Mouse (Mus musculus) MEL (cell line): ENCODE results near the gene Ephb2. TPM values are rescaled to one million over a fixed set of nuclear protein-coding genes. Genes with fewer than 3 reads are reported as not detected.

Source experiments
- DNase-seq: peaks from one replicate; pipeline ENCODE4 v3.0.0; 2011; ENCODE audit warnings: low read depth, low spot score
- H3K27ac ChIP-seq: 2 replicates; pipeline ENCODE4 v1.5.1; 2012; ENCODE audit warnings: low read depth, mild to moderate bottlenecking, control low read depth, low read length, moderate library complexity; ENCODE audit not compliant: control insufficient read depth
- H3K27me3 ChIP-seq, 2 experiments: fragments of 150-350 bp in 1 of 2; sonication (generic) in 1 of 2; 2 replicates each; pipeline ENCODE4 v1.6.1; 2012; ENCODE audit warnings: low read length in 2 of 2, mild to moderate bottlenecking in 2 of 2, improper control_type of control experiment in 1 of 2, moderate library complexity in 1 of 2; ENCODE audit not compliant: insufficient read depth in 2 of 2, control insufficient read depth in 1 of 2
- H3K36me3 ChIP-seq, 2 experiments: 2 replicates each; pipeline ENCODE4 v1.6.1; 2012 to 2014; ENCODE audit warnings: low read length in 2 of 2, improper control_type of control experiment in 1 of 2, inconsistent platforms in 1 of 2, mild to moderate bottlenecking in 1 of 2; ENCODE audit not compliant: insufficient read depth in 2 of 2, control insufficient read depth in 1 of 2
- H3K4me1 ChIP-seq, 2 experiments: fragments of 150-350 bp in 1 of 2; sonication (generic) in 1 of 2; 2 replicates each; pipeline ENCODE4 v1.6.1; 2012; ENCODE audit warnings: low read length in 2 of 2, improper control_type of control experiment in 1 of 2, mild to moderate bottlenecking in 1 of 2; ENCODE audit not compliant: insufficient read depth in 2 of 2, control insufficient read depth in 1 of 2
- H3K4me3 ChIP-seq, 2 experiments: fragments of 150-350 bp in 1 of 2; sonication (generic) in 1 of 2; 2 replicates each; pipeline ENCODE4 v1.5.1; 2012; ENCODE audit warnings: low read depth in 2 of 2, low read length in 2 of 2, mild to moderate bottlenecking in 2 of 2, moderate library complexity in 2 of 2, control low read depth in 1 of 2, improper control_type of control experiment in 1 of 2; ENCODE audit not compliant: control insufficient read depth in 1 of 2, insufficient read depth in 1 of 2
- H3K79me2 ChIP-seq: 2 replicates; pipeline ENCODE4 v1.6.1; 2012; ENCODE audit warnings: mild to moderate bottlenecking, low read length, moderate library complexity; ENCODE audit not compliant: control insufficient read depth, poor library complexity, insufficient read depth
- H3K9ac ChIP-seq: 2 replicates; pipeline ENCODE4 v1.6.1; 2012; ENCODE audit warnings: low read depth, mild to moderate bottlenecking, control low read depth, low read length, moderate library complexity; ENCODE audit not compliant: control insufficient read depth, poor library complexity, severe bottlenecking
- H3K9me3 ChIP-seq: fragments of 150-350 bp; sonication (generic); replicated peaks from 2 replicates; pipeline ENCODE4 v1.6.1; 2012; ENCODE audit warnings: mild to moderate bottlenecking, low read length, improper control_type of control experiment, moderate library complexity; ENCODE audit not compliant: insufficient read depth
- BHLHE40 ChIP-seq: IDR thresholded peaks from 2 replicates; pipeline ENCODE4 v1.6.1; 2012; ENCODE audit warnings: low read depth, mild to moderate bottlenecking, inconsistent platforms, low read length, improper control_type of control experiment, borderline replicate concordance
- CHD1 ChIP-seq: IDR thresholded peaks from 2 replicates; pipeline ENCODE4 v1.6.1; 2012; ENCODE audit warnings: low read depth, mild to moderate bottlenecking, inconsistent platforms, low read length, improper control_type of control experiment
- EP300 ChIP-seq, 2 experiments: IDR thresholded peaks; 2 replicates each; pipeline ENCODE4 v1.6.1; 2011; ENCODE audit warnings: improper control_type of control experiment in 2 of 2, low read length in 2 of 2, low read depth in 1 of 2, mild to moderate bottlenecking in 1 of 2
- ETS1 ChIP-seq: IDR thresholded peaks from 2 replicates; pipeline ENCODE4 v1.6.1; 2012; ENCODE audit warnings: low read depth, mild to moderate bottlenecking, inconsistent platforms, low read length, improper control_type of control experiment, moderate library complexity
- HCFC1 ChIP-seq: IDR thresholded peaks from 2 replicates; pipeline ENCODE4 v1.6.1; 2012; ENCODE audit warnings: low read depth, mild to moderate bottlenecking, inconsistent platforms, low read length, improper control_type of control experiment, moderate library complexity
- JUND ChIP-seq: IDR thresholded peaks from 2 replicates; pipeline ENCODE4 v1.6.1; 2011; ENCODE audit warnings: low read depth, mild to moderate bottlenecking, improper control_type of control experiment, low read length
- KAT2A ChIP-seq: conservative IDR thresholded peaks from 2 replicates; pipeline ENCODE4 v1.6.1; 2012; ENCODE audit warnings: low read depth, low read length, improper control_type of control experiment, inconsistent platforms
- MAFK ChIP-seq: IDR thresholded peaks from 2 replicates; pipeline ENCODE4 v1.6.1; 2011; ENCODE audit warnings: low read depth, mild to moderate bottlenecking, low read length, improper control_type of control experiment, borderline replicate concordance
- MAZ ChIP-seq: IDR thresholded peaks from 2 replicates; pipeline ENCODE4 v1.6.1; 2012; ENCODE audit warnings: low read depth, mild to moderate bottlenecking, inconsistent platforms, low read length, improper control_type of control experiment
- MEF2A ChIP-seq: IDR thresholded peaks from 2 replicates; pipeline ENCODE4 v1.6.1; 2014; ENCODE audit warnings: low read depth, mild to moderate bottlenecking, inconsistent platforms, low read length, improper control_type of control experiment; ENCODE audit not compliant: poor library complexity, insufficient replicate concordance, severe bottlenecking; ENCODE audit errors: extremely low read depth
- MXI1 ChIP-seq: IDR thresholded peaks from 2 replicates; pipeline ENCODE4 v1.6.1; 2011; ENCODE audit warnings: mild to moderate bottlenecking, low read depth, low read length, improper control_type of control experiment
- MYB ChIP-seq: IDR thresholded peaks from 2 replicates; pipeline ENCODE4 v1.6.1; 2011; ENCODE audit warnings: mild to moderate bottlenecking, low read depth, low read length, improper control_type of control experiment
- MYC ChIP-seq: IDR thresholded peaks from 2 replicates; pipeline ENCODE4 v1.6.1; 2011; ENCODE audit warnings: low read depth, mild to moderate bottlenecking, low read length, improper control_type of control experiment, moderate library complexity
- NRF1 ChIP-seq: IDR thresholded peaks from 2 replicates; pipeline ENCODE4 v1.6.1; 2014; ENCODE audit warnings: low read depth, mild to moderate bottlenecking, inconsistent platforms, low read length, improper control_type of control experiment, moderate library complexity; ENCODE audit not compliant: poor library complexity, insufficient read depth, severe bottlenecking
- POLR2A ChIP-seq, 2 experiments: IDR thresholded peaks; 2 replicates each; pipeline ENCODE4 v1.6.1; 2011 to 2012; ENCODE audit warnings: low read length in 2 of 2, mild to moderate bottlenecking in 2 of 2, control low read depth in 1 of 2, improper control_type of control experiment in 1 of 2, low read depth in 1 of 2, moderate library complexity in 1 of 2; ENCODE audit not compliant: control insufficient read depth in 1 of 2, insufficient read depth in 1 of 2, poor library complexity in 1 of 2
- POLR2AphosphoS5 ChIP-seq: IDR thresholded peaks from 2 replicates; pipeline ENCODE4 v1.6.1; 2012; ENCODE audit warnings: low read depth, borderline replicate concordance, mild to moderate bottlenecking, inconsistent platforms, low read length, moderate library complexity, mixed read lengths
- RCOR1 ChIP-seq: IDR thresholded peaks from 2 replicates; pipeline ENCODE4 v1.6.1; 2012; ENCODE audit warnings: low read depth, mild to moderate bottlenecking, inconsistent platforms, low read length, improper control_type of control experiment
- SIN3A ChIP-seq: IDR thresholded peaks from 2 replicates; pipeline ENCODE4 v1.6.1; 2012; ENCODE audit warnings: low read length, improper control_type of control experiment, inconsistent platforms
- TBP ChIP-seq: IDR thresholded peaks from 2 replicates; pipeline ENCODE4 v1.8.0; 2011; ENCODE audit warnings: low read depth, low read length, improper control_type of control experiment
- TCF12 ChIP-seq: IDR thresholded peaks from 2 replicates; pipeline ENCODE4 v1.6.1; 2014; ENCODE audit warnings: low read depth, mild to moderate bottlenecking, inconsistent platforms, low read length, improper control_type of control experiment, moderate library complexity
- USF2 ChIP-seq, 2 experiments: IDR thresholded peaks; 2 replicates each; pipeline ENCODE4 v1.6.1; 2011 to 2012; ENCODE audit warnings: improper control_type of control experiment in 2 of 2, low read length in 2 of 2, borderline replicate concordance in 1 of 2, inconsistent platforms in 1 of 2, low read depth in 1 of 2, mild to moderate bottlenecking in 1 of 2; ENCODE audit not compliant: insufficient read depth in 1 of 2
- ZKSCAN1 ChIP-seq: IDR thresholded peaks from 2 replicates; pipeline ENCODE4 v1.6.1; 2012; ENCODE audit warnings: low read depth, mild to moderate bottlenecking, inconsistent platforms, low read length, improper control_type of control experiment, moderate library complexity
- ZNF384 ChIP-seq: IDR thresholded peaks from 2 replicates; pipeline ENCODE4 v1.6.1; 2012; ENCODE audit warnings: low read depth, mild to moderate bottlenecking, inconsistent platforms, low read length, improper control_type of control experiment
- polyA plus RNA-seq, 2 experiments: library from polyadenylated mRNA; stranded (reverse) in 1 of 2; unstranded in 1 of 2; fragments of >175 nt in 1 of 2; fragments of >200 nt in 1 of 2; gene quantifications; 2 replicates each; pipeline versions ENCODE4 v1.2.1 to v1.2.4; 2012; ENCODE audit warnings: low replicate concordance in 2 of 2, low read depth in 1 of 2; ENCODE audit not compliant: insufficient read length in 2 of 2, insufficient read depth in 1 of 2, missing spikeins in 1 of 2
- total RNA-seq: library from RNA; depleted of rRNA; stranded (reverse); fragments of 300-350 nt; gene quantifications from 2 replicates; pipeline ENCODE4 v1.2.3, GENCODE M21; 2012

The Ephb2 gene
- total and polyA plus RNA-seq, 3 experiments: 1.9 to 4.1 TPM; not detected in 1

DNA sequence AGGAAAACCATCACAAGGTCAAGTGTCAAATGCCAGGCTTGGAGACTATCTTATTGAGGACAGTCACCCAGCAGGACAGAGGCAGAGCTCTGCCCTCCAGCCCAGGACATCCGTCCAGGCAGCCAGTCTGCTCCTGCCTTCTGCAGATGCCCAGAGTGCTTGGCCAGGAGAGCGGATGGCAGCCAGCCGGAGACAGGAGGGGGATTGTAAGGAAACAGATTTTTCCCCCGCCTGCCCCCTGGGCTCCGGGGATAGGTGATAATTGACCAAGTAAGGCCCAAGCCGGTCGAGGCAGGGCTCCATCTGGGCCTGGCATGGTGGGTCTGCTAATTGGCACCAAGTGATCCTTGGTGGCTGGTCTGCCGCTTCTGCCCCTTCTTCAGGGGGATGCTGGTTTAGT is 133.3 kb downstream of the Ephb2 start:
- no peak for TF ChIP-seq ZKSCAN1
- no peak for TF ChIP-seq MAFK
- no peak for TF ChIP-seq KAT2A
- TF ChIP-seq HCFC1: no peak
- TF ChIP-seq RCOR1: no peak
- TF ChIP-seq MYB: no peak
- TF ChIP-seq TBP: no peak
- no peak for TF ChIP-seq SIN3A
- no peak for TF ChIP-seq ZNF384
- TF ChIP-seq MYC: no peak
- no peak for TF ChIP-seq POLR2A (IDR thresholded peaks at IDR 0.05; ENCODE audit: control insufficient read depth in 1 of 2, insufficient read depth in 1 of 2, low read depth in 1 of 2, low read length in 2 of 2, poor library complexity in 1 of 2)
- no peak for TF ChIP-seq EP300 (IDR thresholded peaks at IDR 0.05; ENCODE audit: low read depth in 1 of 2, low read length in 2 of 2)
- TF ChIP-seq MEF2A: no peak
- TF ChIP-seq, all 39 proteins: peak for 0
- no peaks in the 10 kb centered on the region for H3K36me3 ChIP-seq
- no peaks in the 10 kb centered on the region for H3K9me3 ChIP-seq
- H3K9ac ChIP-seq: no peak overlapping the region
- H3K4me3 ChIP-seq: no peak overlapping the region
- no peak overlapping the region for H3K27ac ChIP-seq
- H3K4me1 ChIP-seq: no peaks in the 10 kb centered on the region
- no peaks in the 10 kb centered on the region; a peak in 2 of 4 replicates for H3K27me3 ChIP-seq
- no peak for DNase-seq
- no peaks in the 10 kb centered on the region for H3K79me2 ChIP-seq

DNA sequence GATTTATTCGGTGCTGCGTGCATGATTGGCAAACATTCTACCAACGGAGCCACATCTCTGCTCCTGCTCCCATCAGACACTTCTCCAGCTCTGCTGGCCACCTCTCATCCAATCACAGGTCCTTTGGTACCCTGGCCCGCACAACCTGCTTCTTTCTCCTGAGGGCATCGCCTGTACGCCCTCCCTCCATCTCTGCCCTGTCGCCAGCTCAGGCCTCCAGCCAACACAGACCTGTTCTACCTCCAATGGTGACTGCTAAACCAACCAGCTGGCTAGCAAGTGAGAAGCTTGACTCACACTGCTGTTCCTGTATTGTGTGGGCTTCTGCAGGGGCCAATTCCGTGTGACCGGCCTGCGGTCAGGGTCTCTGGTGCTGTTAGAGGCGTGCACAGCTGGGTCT is 134.6 kb downstream of the Ephb2 start:
- H3K4me3 ChIP-seq: no peak overlapping the region

More for the DNA sequence above, 134.6 kb downstream of the Ephb2 start:
- Histone ChIP-seq H3K79me2 (no peaks in the 10 kb centered on the region), H3K9me3 (no peaks in the 10 kb centered on the region), H3K4me1 (no peaks in the 10 kb centered on the region), H3K36me3 (no peaks in the 10 kb centered on the region), H3K9ac (no peak overlapping the region), H3K27ac (no peak overlapping the region), H3K27me3 (no peaks in the 10 kb centered on the region; a peak in 2 of 4 replicates)
- DNase-seq: no peak
- no peak for TF ChIP-seq ZKSCAN1
- TF ChIP-seq TCF12: no peak
- no peak for TF ChIP-seq POLR2AphosphoS5
- TF ChIP-seq ETS1: no peak
- TF ChIP-seq NRF1: no peak
- no peak for TF ChIP-seq BHLHE40
- TF ChIP-seq MAZ: no peak
- no peak for TF ChIP-seq CHD1
- no peak for TF ChIP-seq USF2 (IDR thresholded peaks at IDR 0.05; ENCODE audit: borderline replicate concordance in 1 of 2, insufficient read depth in 1 of 2, low read depth in 1 of 2, low read length in 2 of 2)
- TF ChIP-seq JUND: no peak
- no peak for TF ChIP-seq MXI1
- no peak for TF ChIP-seq POLR2A (IDR thresholded peaks at IDR 0.05; ENCODE audit: control insufficient read depth in 1 of 2, insufficient read depth in 1 of 2, low read depth in 1 of 2, low read length in 2 of 2, poor library complexity in 1 of 2)
